Mouse (Mus musculus): ENCODE data around the gene Hp1bp3. TPM values are rescaled to one million over a fixed set of nuclear protein-coding genes. Genes with fewer than 3 reads are reported as not detected.

Gene Hp1bp3
- polyA plus RNA-seq, 1 experiment from 2014 or later = 166 TPM

GRCm38 (mm10) chr4:138185961-138186360 lies 30.1 kb upstream of the Hp1bp3 start:
- no peaks in the 10 kb centered on the region for H3K4me1 ChIP-seq (replicated peaks; ENCODE audit: control insufficient read depth, insufficient read depth, low read length)
- peaks cover 52% of the 10 kb centered on the region for H3K36me3 ChIP-seq (ENCODE audit: control insufficient read depth, insufficient read depth, low read length)
- H3K9ac ChIP-seq (ENCODE audit: low read length) = no peak overlapping the region
- no peaks in the 10 kb centered on the region for H3K9me3 ChIP-seq (ENCODE audit: control insufficient read depth, low read length)
- H3K27me3 ChIP-seq (ENCODE audit: control insufficient read depth, insufficient read depth, low read depth, low read length) = no peaks in the 10 kb centered on the region
- H3K4me2 ChIP-seq (ENCODE audit: low read depth, low read length) = no peak overlapping the region
- 90% methylated on average over 7 of the region's 7 CpGs for WGBS
- ATAC-seq (ENCODE audit: low read depth) = no peak
- H3K4me3 ChIP-seq (ENCODE audit: low read length) = no peak overlapping the region
- H3K27ac ChIP-seq (ENCODE audit: low read length) = no peak overlapping the region

- no peak overlapping the region for H3K4me2 ChIP-seq (ENCODE audit: low read depth, low read length)
- no peak overlapping the region for H3K27ac ChIP-seq (ENCODE audit: low read length)
- H3K36me3 ChIP-seq (ENCODE audit: control insufficient read depth, insufficient read depth, low read length) = peaks cover 48% of the 10 kb centered on the region
- ATAC-seq (ENCODE audit: low read depth) = no peak
- H3K4me1 ChIP-seq (replicated peaks; ENCODE audit: control insufficient read depth, insufficient read depth, low read length) = no peaks in the 10 kb centered on the region
- no peak overlapping the region for H3K9ac ChIP-seq (ENCODE audit: low read length)
- 76% methylated on average over 7 of the region's 7 CpGs for WGBS
- H3K4me3 ChIP-seq (ENCODE audit: low read length) = no peak overlapping the region
- no peaks in the 10 kb centered on the region for H3K27me3 ChIP-seq (ENCODE audit: control insufficient read depth, insufficient read depth, low read depth, low read length)
- H3K9me3 ChIP-seq (ENCODE audit: control insufficient read depth, low read length) = no peaks in the 10 kb centered on the region
Measured at GRCm38 (mm10) chr4:138187995-138188394, 28.1 kb upstream of the Hp1bp3 start.

- ATAC-seq (ENCODE audit: low read depth) = no peak
- Histone ChIP-seq H3K4me2 (ENCODE audit: low read depth, low read length) (no peak overlapping the region), H3K9ac (ENCODE audit: low read length) (no peak overlapping the region), H3K9me3 (ENCODE audit: control insufficient read depth, low read length) (no peaks in the 10 kb centered on the region), H3K27ac (ENCODE audit: low read length) (no peak overlapping the region), H3K4me3 (ENCODE audit: low read length) (no peak overlapping the region), H3K4me1 (replicated peaks; ENCODE audit: control insufficient read depth, insufficient read depth, low read length) (no peaks in the 10 kb centered on the region), H3K27me3 (ENCODE audit: control insufficient read depth, insufficient read depth, low read depth, low read length) (no peaks in the 10 kb centered on the region), H3K36me3 (ENCODE audit: control insufficient read depth, insufficient read depth, low read length) (peaks cover 53% of the 10 kb centered on the region)
- 82% methylated on average over 5 of the region's 5 CpGs for WGBS
Measured at GRCm38 (mm10) chr4:138192561-138192960, 23.5 kb upstream of the Hp1bp3 start.

- ATAC-seq (ENCODE audit: low read depth) = no peak
- H3K27me3 ChIP-seq (ENCODE audit: control insufficient read depth, insufficient read depth, low read depth, low read length) = no peaks in the 10 kb centered on the region
- H3K9ac ChIP-seq (ENCODE audit: low read length) = no peak overlapping the region
- WGBS = 86% methylated on average over 3 of the region's 3 CpGs
- no peak overlapping the region for H3K4me3 ChIP-seq (ENCODE audit: low read length)
- no peak overlapping the region for H3K4me2 ChIP-seq (ENCODE audit: low read depth, low read length)
- H3K4me1 ChIP-seq (replicated peaks; ENCODE audit: control insufficient read depth, insufficient read depth, low read length) = no peaks in the 10 kb centered on the region
- H3K27ac ChIP-seq (ENCODE audit: low read length) = no peak overlapping the region
- H3K36me3 ChIP-seq (ENCODE audit: control insufficient read depth, insufficient read depth, low read length) = peaks cover 44% of the 10 kb centered on the region
- no peaks in the 10 kb centered on the region for H3K9me3 ChIP-seq (ENCODE audit: control insufficient read depth, low read length)
Measured at GRCm38 (mm10) chr4:138200769-138201168, 15.3 kb upstream of the Hp1bp3 start.

- no peak overlapping the region for H3K27ac ChIP-seq (ENCODE audit: low read length)
- no peak for ATAC-seq (ENCODE audit: low read depth)
- H3K4me2 ChIP-seq (ENCODE audit: low read depth, low read length) = no peak overlapping the region
- H3K4me1 ChIP-seq (replicated peaks; ENCODE audit: control insufficient read depth, insufficient read depth, low read length) = no peaks in the 10 kb centered on the region
- H3K4me3 ChIP-seq (ENCODE audit: low read length) = no peak overlapping the region
- peaks cover 41% of the 10 kb centered on the region for H3K36me3 ChIP-seq (ENCODE audit: control insufficient read depth, insufficient read depth, low read length)
- no peaks in the 10 kb centered on the region for H3K9me3 ChIP-seq (ENCODE audit: control insufficient read depth, low read length)
- H3K27me3 ChIP-seq (ENCODE audit: control insufficient read depth, insufficient read depth, low read depth, low read length) = no peaks in the 10 kb centered on the region
- WGBS = 80% methylated on average over 9 of the region's 9 CpGs
- no peak overlapping the region for H3K9ac ChIP-seq (ENCODE audit: low read length)
Measured at GRCm38 (mm10) chr4:138201696-138202095, 14.4 kb upstream of the Hp1bp3 start.

GRCm38 (mm10) chr4:138210116-138210515 lies 6.0 kb upstream of the Hp1bp3 start:
- H3K36me3 ChIP-seq (ENCODE audit: control insufficient read depth, insufficient read depth, low read length) = peaks cover 10% of the 10 kb centered on the region; the same call in 1 of the 2 replicates
- H3K4me2 ChIP-seq (ENCODE audit: low read depth, low read length) = no peak overlapping the region
- H3K4me1 ChIP-seq (replicated peaks; ENCODE audit: control insufficient read depth, insufficient read depth, low read length) = no peaks in the 10 kb centered on the region
- H3K27ac ChIP-seq (ENCODE audit: low read length) = no peak overlapping the region
- H3K9me3 ChIP-seq (ENCODE audit: control insufficient read depth, low read length) = no peaks in the 10 kb centered on the region
- no peak overlapping the region for H3K4me3 ChIP-seq (ENCODE audit: low read length)
- ATAC-seq (ENCODE audit: low read depth) = no peak
- H3K9ac ChIP-seq (ENCODE audit: low read length) = no peak overlapping the region
- no peaks in the 10 kb centered on the region for H3K27me3 ChIP-seq (ENCODE audit: control insufficient read depth, insufficient read depth, low read depth, low read length)
- 88% methylated on average over 5 of the region's 5 CpGs for WGBS

- Histone ChIP-seq H3K4me3 (ENCODE audit: low read length) (no peak overlapping the region), H3K4me2 (ENCODE audit: low read depth, low read length) (no peak overlapping the region), H3K4me1 (replicated peaks; ENCODE audit: control insufficient read depth, insufficient read depth, low read length) (peaks cover 15% of the 10 kb centered on the region), H3K27me3 (ENCODE audit: control insufficient read depth, insufficient read depth, low read depth, low read length) (no peaks in the 10 kb centered on the region), H3K9me3 (ENCODE audit: control insufficient read depth, low read length) (no peaks in the 10 kb centered on the region), H3K27ac (ENCODE audit: low read length) (no peak overlapping the region), H3K36me3 (ENCODE audit: control insufficient read depth, insufficient read depth, low read length) (no peaks in the 10 kb centered on the region), H3K9ac (ENCODE audit: low read length) (no peak overlapping the region)
- no peak for ATAC-seq (ENCODE audit: low read depth)
- 53% methylated on average over 3 of the region's 3 CpGs for WGBS
Measured at GRCm38 (mm10) chr4:138213861-138214260, 2.2 kb upstream of the Hp1bp3 start.

- WGBS = 34% methylated on average over 13 of the region's 13 CpGs
Measured at GRCm38 (mm10) chr4:138215671-138216199, 361 bp upstream of the Hp1bp3 start.

GRCm38 (mm10) chr4:138216891-138217392 lies 846 bp downstream of the Hp1bp3 start:
- ATAC-seq (ENCODE audit: low read depth) = peak; percentile 98
- whole genome bisulfite sequencing = under 1% methylated on average over 50 of the region's 68 CpGs
- no peaks in the 10 kb centered on the region for H3K27me3 ChIP-seq (ENCODE audit: control insufficient read depth, insufficient read depth, low read depth, low read length)

More at GRCm38 (mm10) chr4:138215671-138216199, 361 bp upstream of the Hp1bp3 start:
- Histone ChIP-seq H3K27ac (ENCODE audit: low read length) (peak overlapping the region; percentile 99), H3K27me3 (ENCODE audit: control insufficient read depth, insufficient read depth, low read depth, low read length) (no peaks in the 10 kb centered on the region), H3K9ac (ENCODE audit: low read length) (peak overlapping the region; percentile 96), H3K9me3 (ENCODE audit: control insufficient read depth, low read length) (no peaks in the 10 kb centered on the region), H3K4me2 (ENCODE audit: low read depth, low read length) (peak overlapping the region; percentile 71), H3K36me3 (ENCODE audit: control insufficient read depth, insufficient read depth, low read length) (no peaks in the 10 kb centered on the region), H3K4me3 (ENCODE audit: low read length) (peak overlapping the region; percentile 83), H3K4me1 (replicated peaks; ENCODE audit: control insufficient read depth, insufficient read depth, low read length) (peaks cover 24% of the 10 kb centered on the region)
- ATAC-seq (ENCODE audit: low read depth) = no peak

More at GRCm38 (mm10) chr4:138216891-138217392, 846 bp downstream of the Hp1bp3 start:
- H3K4me1 ChIP-seq (replicated peaks; ENCODE audit: control insufficient read depth, insufficient read depth, low read length) = peaks cover 24% of the 10 kb centered on the region
- H3K4me3 ChIP-seq (ENCODE audit: low read length) = peak overlapping the region; percentile 83
- H3K36me3 ChIP-seq (ENCODE audit: control insufficient read depth, insufficient read depth, low read length) = peaks cover under 1% of the 10 kb centered on the region; the same call in 1 of the 2 replicates
- peak overlapping the region; percentile 99 for H3K27ac ChIP-seq (ENCODE audit: low read length)
- no peaks in the 10 kb centered on the region for H3K9me3 ChIP-seq (ENCODE audit: control insufficient read depth, low read length)
- H3K9ac ChIP-seq (ENCODE audit: low read length) = peak overlapping the region; percentile 96
- H3K4me2 ChIP-seq (ENCODE audit: low read depth, low read length) = peak overlapping the region; percentile 88
